In the genomic region with DNA sequence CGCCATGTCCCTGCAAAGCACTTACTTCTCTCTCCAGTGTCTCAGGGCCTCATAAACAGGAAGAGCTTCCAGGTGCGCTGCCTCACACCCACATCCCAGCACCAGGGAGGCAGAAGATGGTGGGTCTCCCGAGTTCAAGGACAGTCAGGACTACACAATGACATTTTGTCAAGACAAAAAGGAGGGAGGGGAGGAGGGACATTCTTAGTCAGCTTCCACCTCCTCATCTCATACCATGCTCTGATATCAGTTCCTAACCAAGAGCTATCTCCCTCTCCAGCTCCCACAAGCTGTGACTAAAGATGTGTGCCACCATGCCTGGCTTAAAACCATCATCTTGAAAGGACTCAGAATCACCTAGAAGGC, we compare ENCODE assay signal across 18 mouse cellular contexts. TPM values are rescaled to one million over a fixed set of nuclear protein-coding genes. Genes with fewer than 3 reads are reported as not detected.
A peak's percentile ranks its signal among the peaks of the same experiment; 100 is the strongest.
DNase-seq lines count a peak whose midpoint lies in the region; ATAC-seq and TF ChIP-seq lines count a peak whose summit lies in the region.
"Had no signal": no experiment of that assay in that cellular context is flagged by ENCODE, and none has a peak within 500 bp of the region (broad histone marks: within the 10 kb centered on the region; RNA-seq: fewer than 3 reads in every experiment).

No protein-coding gene starts in this region.

- no peak for ATAC-seq in heart, embryonic 11.5 days (replicated peaks; ENCODE audit: insufficient number of reproducible peaks, low FRiP score, low TSS enrichment)
- ATAC-seq in megakaryocyte-erythroid progenitor cell, adult 5-6 weeks (replicated peaks; ENCODE audit: low FRiP score, low TSS enrichment, poor library complexity, severe bottlenecking): peak; percentile 70
- ATAC-seq: forebrain, embryonic 16.5 days; midbrain, embryonic 16.5 days had no signal

- intact Hi-C loops in heart, postnatal 36 days (cut with DNase I): no loop called here
- intact Hi-C loops in left cerebral cortex, adult 2 months (cut with DNase I): no loop called here

- no peak overlapping the region for H3K4me3 ChIP-seq in heart, embryonic 11.5 days (ENCODE audit: low read depth, low read length)
- no peak overlapping the region for H3K4me3 ChIP-seq in left cerebral cortex, adult 2 months

- TF ChIP-seq CTCF in left cerebral cortex, adult 2 months (IDR thresholded peaks at IDR 0.05): no peak

- no peaks in the 10 kb centered on the region for H3K9me3 ChIP-seq in heart, embryonic 11.5 days (replicated peaks; ENCODE audit: control insufficient read depth, low read length)

- no peak for DNase-seq in heart, postnatal 36 days
- DNase-seq in left cerebral cortex, adult 2 months (ENCODE audit: extremely low spot score in 1 of 2, low spot score in 2 of 2): no peak
- no peak for DNase-seq in left cerebral cortex, adult 9 months (ENCODE audit: low spot score in 2 of 2)
- peak; percentile 68 for DNase-seq in brain, adult 2 months (ENCODE audit: low read depth, low spot score)
- DNase-seq in thymus, postnatal 4 days: no peak
- DNase-seq: cerebellum, adult 8-10 months; kidney, adult 2 months; right cerebral cortex, postnatal 25 days; thymus, postnatal 25 days had no signal

- no peak overlapping the region for H3K4me2 ChIP-seq in heart, embryonic 11.5 days

- H3K9ac ChIP-seq in heart, embryonic 11.5 days (ENCODE audit: low read depth, low read length): peak overlapping the region; percentile 28; the same call in 1 of the 2 replicates

- H3K27ac ChIP-seq in heart, embryonic 11.5 days (ENCODE audit: low read depth, low read length): peak overlapping the region; percentile 64
- peak overlapping the region; percentile 76 for H3K27ac ChIP-seq in left cerebral cortex, adult 2 months

- H3K36me3 ChIP-seq in heart, embryonic 11.5 days (ENCODE audit: control insufficient read depth, insufficient read depth, low read length): no peaks in the 10 kb centered on the region

- peaks cover 52% of the 10 kb centered on the region for H3K4me1 ChIP-seq in heart, embryonic 11.5 days (ENCODE audit: control insufficient read depth, insufficient read depth, low read length)

- WGBS in heart, embryonic 11.5 days (ENCODE audit: insufficient replicate concordance): 50% methylated on average over 3 of the region's 3 CpGs

- no peaks in the 10 kb centered on the region for H3K27me3 ChIP-seq in heart, embryonic 11.5 days (ENCODE audit: control insufficient read depth, insufficient read depth, low read length)

RNA-seq across cellular contexts. Expression of gene Nudt3, which starts 11.8 kb away (rescaled TPM):
- 38.8 and 47.4 TPM in 2 replicates for polyA plus RNA-seq in heart, embryonic 11.5 days (2014; fragmentation: Nextera tagmentation; extraction: Ambion mirVana)
- 100 to 1,000 TPM; 312 to 315 TPM for total RNA-seq in heart, postnatal 36 days (2021)
- total RNA-seq in left cerebral cortex, adult 2 months (2021): 100 to 1,000 TPM; 550 to 603 TPM
- total RNA-seq in megakaryocyte-erythroid progenitor cell, adult 5-6 weeks (2014; fragmentation: Nextera tagmentation): 78.3 and 78.9 TPM in 2 replicates
- total RNA-seq in megakaryocyte-erythroid progenitor cell, adult 5-6 weeks (2017): 143 and 144 TPM in 2 replicates

RNA-seq across cellular contexts. Expression of gene RPS10-NUDT3, which starts 23.5 kb away (rescaled TPM):
- not detected in 2 replicates for polyA plus RNA-seq in heart, embryonic 11.5 days (2014; fragmentation: Nextera tagmentation; extraction: Ambion mirVana)
- not detected for total RNA-seq in heart, postnatal 36 days (2021)
- total RNA-seq in left cerebral cortex, adult 2 months (2021): 1 to 10 TPM in 1 of 2 experiments, not detected in 1; 2.0 TPM
- total RNA-seq in megakaryocyte-erythroid progenitor cell, adult 5-6 weeks (2014; fragmentation: Nextera tagmentation): not detected in 2 replicates
- not detected in 2 replicates for total RNA-seq in megakaryocyte-erythroid progenitor cell, adult 5-6 weeks (2017)
- total RNA-seq: granulocyte monocyte progenitor cell, adult 5-6 weeks; left cerebral cortex, postnatal 14 days had no signal
- polyA plus RNA-seq: embryonic facial prominence, embryonic 11.5 days; forebrain, embryonic 16.5 days; kidney, adult 2 months; lung, embryonic 16.5 days; midbrain, embryonic 16.5 days; stomach, embryonic 14.5 days had no signal

RNA-seq across cellular contexts. Expression of gene Rps10, which starts 25.0 kb away (rescaled TPM):
- 659 and 724 TPM in 2 replicates for polyA plus RNA-seq in heart, embryonic 11.5 days (2014; fragmentation: Nextera tagmentation; extraction: Ambion mirVana)
- 100 to 1,000 TPM; 533 to 572 TPM for total RNA-seq in heart, postnatal 36 days (2021)
- 100 to 1,000 TPM; 444 to 464 TPM for total RNA-seq in left cerebral cortex, adult 2 months (2021)
- 2,733 and 3,098 TPM in 2 replicates for total RNA-seq in megakaryocyte-erythroid progenitor cell, adult 5-6 weeks (2014; fragmentation: Nextera tagmentation)
- 2,912 and 3,218 TPM in 2 replicates for total RNA-seq in megakaryocyte-erythroid progenitor cell, adult 5-6 weeks (2017)

RNA-seq across cellular contexts. Expression of gene Pacsin1, which starts 43.8 kb away (rescaled TPM):
- polyA plus RNA-seq in heart, embryonic 11.5 days (2014; fragmentation: Nextera tagmentation; extraction: Ambion mirVana): 2.5 and 2.9 TPM in 2 replicates
- total RNA-seq in heart, postnatal 36 days (2021): under 1 TPM in 1 of 2 experiments, not detected in 1; 0.49 TPM
- total RNA-seq in left cerebral cortex, adult 2 months (2021): 100 to 1,000 TPM; 436 to 459 TPM
- 0.64 TPM in 1 of 2 replicates, not detected in the other for total RNA-seq in megakaryocyte-erythroid progenitor cell, adult 5-6 weeks (2014; fragmentation: Nextera tagmentation)
- total RNA-seq in megakaryocyte-erythroid progenitor cell, adult 5-6 weeks (2017): 0.11 TPM in 1 of 2 replicates, not detected in the other
- total RNA-seq: granulocyte monocyte progenitor cell, adult 5-6 weeks had no signal

RNA-seq across cellular contexts. Expression of gene AI413582, which starts 45.9 kb away (rescaled TPM):
- 18.1 and 18.3 TPM in 2 replicates for polyA plus RNA-seq in heart, embryonic 11.5 days (2014; fragmentation: Nextera tagmentation; extraction: Ambion mirVana)
- total RNA-seq in heart, postnatal 36 days (2021): 10 to 100 TPM in 1 of 2 experiments, 1 to 10 TPM in 1; 7.4 to 10.4 TPM
- 10 to 100 TPM; 86.7 to 93.8 TPM for total RNA-seq in left cerebral cortex, adult 2 months (2021)
- total RNA-seq in megakaryocyte-erythroid progenitor cell, adult 5-6 weeks (2014; fragmentation: Nextera tagmentation): 14.3 and 20.0 TPM in 2 replicates
- 7.0 and 8.7 TPM in 2 replicates for total RNA-seq in megakaryocyte-erythroid progenitor cell, adult 5-6 weeks (2017)

Comparison
In these comparisons a context has a peak if more than half of its experiments do, and no peak if none do; other contexts are left out.
1. RNA of gene Rps10, which starts 25.0 kb away (total RNA-seq): 2,733 to 3,218 TPM in megakaryocyte-erythroid progenitor cell, adult 5-6 weeks; 533 to 572 TPM in heart, postnatal 36 days and 444 to 464 TPM in left cerebral cortex, adult 2 months; every median in the first group is over 4 times any median in the second.